Mouse (Mus musculus): ENCODE data around the gene Alyref. TPM values are rescaled to one million over a fixed set of nuclear protein-coding genes. Genes with fewer than 3 reads are reported as not detected.
A peak's percentile ranks its signal among the peaks of the same experiment; 100 is the strongest.

Gene Alyref
- total RNA-seq, 1 experiment = 397 TPM

DNA sequence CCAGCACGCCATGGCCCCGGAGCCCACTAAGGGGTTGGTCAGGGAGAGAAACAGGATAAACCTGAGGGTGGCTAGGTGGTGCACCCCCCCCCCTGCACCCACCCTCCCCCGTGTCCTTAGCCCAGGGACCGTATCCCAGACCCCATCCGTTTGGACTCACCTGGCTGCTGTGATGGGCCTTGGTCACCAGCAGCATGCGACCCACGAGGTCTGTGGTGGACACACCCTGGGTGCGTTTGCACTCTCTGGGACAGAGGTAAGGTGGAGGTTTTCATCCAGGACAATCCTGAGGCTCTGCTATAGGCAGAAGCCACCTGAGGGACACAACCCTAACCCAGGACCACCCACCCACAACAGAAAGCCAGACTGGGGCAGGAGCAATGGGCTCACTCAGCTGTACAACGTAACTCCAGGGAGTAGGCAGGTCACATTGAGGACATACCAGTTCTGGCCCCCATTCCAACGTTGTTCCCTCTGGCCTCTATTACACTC is 15.4 kb upstream of the Alyref start:
- Histone ChIP-seq H3K36me3 (ENCODE audit: control insufficient read depth, insufficient read depth, low read length, poor library complexity, severe bottlenecking) (peaks cover 38% of the 10 kb centered on the region), H3K9me3 (ENCODE audit: control insufficient read depth, insufficient read depth, low read depth, low read length) (no peaks in the 10 kb centered on the region), H3K4me1 (ENCODE audit: control insufficient read depth in 2 of 2, insufficient read depth in 2 of 2, low read length in 2 of 2, poor library complexity in 1 of 2) (peaks cover 6 to 29% of the 10 kb centered on the region in 2 experiments; a peak in 3 of 4 replicates), H3K4me3 (ENCODE audit: insufficient read depth in 1 of 2, low read depth in 1 of 2, low read length in 2 of 2, poor library complexity in 1 of 2, severe bottlenecking in 1 of 2) (no peak overlapping the region), H3K27ac (ENCODE audit: insufficient read depth, low read depth, low read length, poor library complexity, severe bottlenecking) (no peak overlapping the region), H3K9ac (ENCODE audit: insufficient read depth, low read depth, low read length, poor library complexity, severe bottlenecking) (no peak overlapping the region)
- in situ Hi-C loops (cut with MboI; ENCODE audit: low sequenced_read_pairs in 2 of 2, unreplicated experiment in 2 of 2) = no loop called here
- DNase-seq (ENCODE audit: low read depth, low spot score) = no peak
- TF ChIP-seq ZC3H11A (IDR thresholded peaks at IDR 0.05; ENCODE audit: borderline replicate concordance, low read depth, low read length) = no peak

DNA sequence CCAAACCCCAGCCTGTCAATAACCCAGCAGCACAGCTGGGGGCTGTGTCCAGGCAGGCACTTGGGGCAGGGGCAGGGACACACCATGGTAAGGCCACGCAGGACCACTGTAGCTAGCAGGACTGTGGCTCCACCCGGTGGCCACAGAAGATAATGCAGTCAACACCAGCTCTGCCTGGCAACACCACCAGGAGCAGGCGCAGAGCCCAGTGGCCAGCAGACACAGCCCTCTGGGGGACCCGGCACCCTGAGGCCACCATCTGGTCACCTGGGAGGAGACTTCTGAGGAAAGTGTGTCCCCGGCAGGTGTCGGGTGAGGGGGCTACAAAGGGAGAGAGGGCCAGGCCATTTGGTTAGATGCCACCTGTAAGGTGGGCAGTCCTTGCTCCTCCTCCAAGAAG is 14.6 kb upstream of the Alyref start:
- peaks cover 4 to 33% of the 10 kb centered on the region in 2 experiments; a peak in 3 of 4 replicates for H3K4me1 ChIP-seq (ENCODE audit: control insufficient read depth in 2 of 2, insufficient read depth in 2 of 2, low read length in 2 of 2, poor library complexity in 1 of 2)
- H3K9me3 ChIP-seq (ENCODE audit: control insufficient read depth, insufficient read depth, low read depth, low read length) = no peaks in the 10 kb centered on the region
- peak overlapping the region in 1 of 2 experiments; percentile 9; a peak in 1 of 4 replicates for H3K4me3 ChIP-seq (ENCODE audit: insufficient read depth in 1 of 2, low read depth in 1 of 2, low read length in 2 of 2, poor library complexity in 1 of 2, severe bottlenecking in 1 of 2)
- peaks cover 38% of the 10 kb centered on the region for H3K36me3 ChIP-seq (ENCODE audit: control insufficient read depth, insufficient read depth, low read length, poor library complexity, severe bottlenecking)
- in situ Hi-C loops (cut with MboI; ENCODE audit: low sequenced_read_pairs in 2 of 2, unreplicated experiment in 2 of 2) = no loop called here
- peak; percentile 44; the same call in 1 of the 2 replicates for TF ChIP-seq ZC3H11A (IDR thresholded peaks at IDR 0.05; ENCODE audit: borderline replicate concordance, low read depth, low read length)
- TF ChIP-seq MAFK (IDR thresholded peaks at IDR 0.05; ENCODE audit: insufficient read depth, low read depth, low read length) = no peak
- no peak for TF ChIP-seq HCFC1 (IDR thresholded peaks at IDR 0.05; ENCODE audit: borderline replicate concordance, insufficient read depth, low read length)
- TF ChIP-seq ZNF384 (IDR thresholded peaks at IDR 0.05; ENCODE audit: low read depth, low read length) = no peak
- no peak overlapping the region for H3K9ac ChIP-seq (ENCODE audit: insufficient read depth, low read depth, low read length, poor library complexity, severe bottlenecking)
- DNase-seq (ENCODE audit: low read depth, low spot score) = no peak
- no peak overlapping the region for H3K27ac ChIP-seq (ENCODE audit: insufficient read depth, low read depth, low read length, poor library complexity, severe bottlenecking)

DNA sequence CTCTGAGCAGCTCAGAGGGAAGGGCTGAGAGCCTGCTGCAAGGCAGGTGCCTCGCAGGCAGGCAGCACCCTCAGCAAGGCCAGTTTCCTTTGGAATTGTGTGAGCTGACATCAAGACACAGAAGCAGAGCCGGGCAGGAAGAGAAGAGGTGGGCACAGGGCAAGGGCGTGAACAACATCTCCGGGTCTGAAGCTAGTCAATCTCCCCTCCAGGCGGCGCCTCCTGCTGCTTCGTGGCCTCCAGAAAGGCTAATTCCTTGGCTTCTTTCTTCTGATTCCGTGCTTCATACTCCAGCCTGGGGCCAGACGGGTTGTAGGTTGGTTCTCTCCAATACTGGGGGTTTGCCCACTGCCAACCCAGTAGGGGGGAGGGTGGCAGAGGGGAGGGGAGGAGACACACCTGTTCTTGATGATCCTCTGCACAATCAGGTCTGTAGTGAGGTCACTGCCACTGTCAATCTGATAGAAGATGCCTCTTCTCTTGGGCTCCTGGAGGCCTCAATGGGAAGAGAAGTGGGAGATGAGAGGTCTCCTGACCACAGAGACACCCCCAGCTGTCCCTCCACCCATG is 12.4 kb upstream of the Alyref start:
- no peak overlapping the region for H3K4me3 ChIP-seq (ENCODE audit: insufficient read depth in 1 of 2, low read depth in 1 of 2, low read length in 2 of 2, poor library complexity in 1 of 2, severe bottlenecking in 1 of 2)
- no peak for TF ChIP-seq HCFC1 (IDR thresholded peaks at IDR 0.05; ENCODE audit: borderline replicate concordance, insufficient read depth, low read length)
- TF ChIP-seq ZC3H11A (IDR thresholded peaks at IDR 0.05; ENCODE audit: borderline replicate concordance, low read depth, low read length) = no peak
- TF ChIP-seq MAFK (IDR thresholded peaks at IDR 0.05; ENCODE audit: insufficient read depth, low read depth, low read length) = no peak
- TF ChIP-seq CHD2 (IDR thresholded peaks at IDR 0.05; ENCODE audit: low read depth, low read length) = no peak
- no peak for TF ChIP-seq ZNF384 (IDR thresholded peaks at IDR 0.05; ENCODE audit: low read depth, low read length)
- in situ Hi-C loops (cut with MboI; ENCODE audit: low sequenced_read_pairs in 2 of 2, unreplicated experiment in 2 of 2) = no loop called here
- no peak overlapping the region for H3K27ac ChIP-seq (ENCODE audit: insufficient read depth, low read depth, low read length, poor library complexity, severe bottlenecking)
- H3K4me1 ChIP-seq (ENCODE audit: control insufficient read depth in 2 of 2, insufficient read depth in 2 of 2, low read length in 2 of 2, poor library complexity in 1 of 2) = peaks cover 0 to 28% of the 10 kb centered on the region in 2 experiments; a peak in 3 of 4 replicates
- DNase-seq (ENCODE audit: low read depth, low spot score) = no peak
- no peaks in the 10 kb centered on the region for H3K9me3 ChIP-seq (ENCODE audit: control insufficient read depth, insufficient read depth, low read depth, low read length)
- H3K9ac ChIP-seq (ENCODE audit: insufficient read depth, low read depth, low read length, poor library complexity, severe bottlenecking) = no peak overlapping the region
- H3K36me3 ChIP-seq (ENCODE audit: control insufficient read depth, insufficient read depth, low read length, poor library complexity, severe bottlenecking) = peaks cover 41% of the 10 kb centered on the region

DNA sequence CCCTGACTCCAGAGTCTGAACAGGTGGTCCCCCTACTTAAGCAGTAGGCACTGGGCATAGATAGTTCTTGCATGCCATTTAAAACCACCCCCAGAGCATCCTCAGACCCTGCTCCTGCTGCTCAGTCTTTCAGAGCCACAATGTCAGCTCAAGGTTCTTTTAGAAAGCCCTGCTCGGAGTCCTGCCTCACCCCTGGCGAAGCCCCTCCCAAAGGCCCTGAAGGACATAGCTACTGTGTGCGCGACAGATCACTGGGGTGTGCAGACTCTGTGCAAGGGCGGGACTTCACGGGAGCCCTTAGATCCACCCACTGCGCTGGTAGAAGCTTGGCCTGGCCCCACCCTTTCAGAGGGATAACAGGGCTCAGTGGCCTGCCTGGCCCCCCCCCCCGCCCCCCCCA is 11.1 kb upstream of the Alyref start:
- no peak overlapping the region for H3K4me3 ChIP-seq (ENCODE audit: insufficient read depth in 1 of 2, low read depth in 1 of 2, low read length in 2 of 2, poor library complexity in 1 of 2, severe bottlenecking in 1 of 2)
- DNase-seq (ENCODE audit: low read depth, low spot score) = no peak
- H3K36me3 ChIP-seq (ENCODE audit: control insufficient read depth, insufficient read depth, low read length, poor library complexity, severe bottlenecking) = peaks cover 41% of the 10 kb centered on the region
- H3K9me3 ChIP-seq (ENCODE audit: control insufficient read depth, insufficient read depth, low read depth, low read length) = no peaks in the 10 kb centered on the region
- no peak for TF ChIP-seq HCFC1 (IDR thresholded peaks at IDR 0.05; ENCODE audit: borderline replicate concordance, insufficient read depth, low read length)
- TF ChIP-seq CHD2 (IDR thresholded peaks at IDR 0.05; ENCODE audit: low read depth, low read length) = no peak
- peaks cover 0 to 24% of the 10 kb centered on the region in 2 experiments; a peak in 3 of 4 replicates for H3K4me1 ChIP-seq (ENCODE audit: control insufficient read depth in 2 of 2, insufficient read depth in 2 of 2, low read length in 2 of 2, poor library complexity in 1 of 2)
- no peak overlapping the region for H3K9ac ChIP-seq (ENCODE audit: insufficient read depth, low read depth, low read length, poor library complexity, severe bottlenecking)
- H3K27ac ChIP-seq (ENCODE audit: insufficient read depth, low read depth, low read length, poor library complexity, severe bottlenecking) = no peak overlapping the region
- in situ Hi-C loops (cut with MboI; ENCODE audit: low sequenced_read_pairs in 2 of 2, unreplicated experiment in 2 of 2) = no loop called here

All from ES-E14 (cell line).